Mouse (Mus musculus): ENCODE results near the gene Syngr1.

Syngr1 gene

DNA sequence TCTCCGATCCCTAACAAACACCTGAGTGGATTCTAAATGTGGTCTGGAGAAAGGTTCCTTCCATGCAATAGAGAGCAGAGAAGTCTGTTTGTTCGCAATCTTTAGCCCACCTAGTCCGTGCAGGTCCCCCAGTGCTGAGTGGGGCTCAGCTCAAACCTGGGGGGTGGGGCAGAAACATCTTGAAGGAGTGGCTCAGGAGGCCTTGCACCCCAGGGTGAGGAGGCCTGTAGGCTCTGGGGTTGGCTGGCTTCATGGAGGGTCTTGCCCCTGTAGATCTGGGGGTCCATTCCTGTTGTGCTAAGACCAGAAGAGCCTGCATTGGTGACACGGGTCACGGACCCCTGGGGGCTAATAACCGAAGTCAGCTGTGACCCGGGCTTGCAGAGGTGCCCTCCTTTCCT, 907 bp downstream of the Syngr1 start:
- DNase-seq = peak; percentile 60 to 67

GRCm38 (mm10) chr15:80092599-80092998, 1.5 kb downstream of the Syngr1 start:
- DNase-seq = peak; percentile 84 to 89

- DNase-seq = peak; percentile 87 to 90
Measured at GRCm38 (mm10) chr15:80094201-80094600, 3.1 kb downstream of the Syngr1 start.

- no peak for DNase-seq
Measured at GRCm38 (mm10) chr15:80095596-80095995, 4.5 kb downstream of the Syngr1 start.

DNA sequence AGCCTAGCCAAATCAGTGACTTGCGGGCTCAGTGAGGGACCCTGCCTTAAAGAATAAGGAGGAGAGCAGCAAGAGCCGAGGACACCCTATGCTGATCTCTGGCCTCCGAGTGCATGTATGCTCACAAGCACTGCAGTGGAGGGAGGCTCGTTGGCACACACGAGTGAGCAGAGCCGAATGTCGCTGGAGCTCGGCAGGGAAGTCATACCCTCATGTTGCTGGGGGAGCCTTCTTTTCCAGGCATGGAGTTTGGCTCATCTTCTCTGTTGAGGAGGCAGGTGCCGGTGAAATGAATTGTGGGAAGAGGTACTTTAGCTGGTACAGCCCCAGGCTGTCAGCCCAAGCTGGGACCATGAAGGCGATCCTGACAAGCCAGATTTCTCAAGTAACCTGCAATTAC, 5.3 kb downstream of the Syngr1 start:
- peak; percentile 48 to 52 for DNase-seq

GRCm38 (mm10) chr15:80096946-80097881, 6.1 kb downstream of the Syngr1 start:
- peak in 1 of 2 experiments; percentile 47 for DNase-seq

DNA sequence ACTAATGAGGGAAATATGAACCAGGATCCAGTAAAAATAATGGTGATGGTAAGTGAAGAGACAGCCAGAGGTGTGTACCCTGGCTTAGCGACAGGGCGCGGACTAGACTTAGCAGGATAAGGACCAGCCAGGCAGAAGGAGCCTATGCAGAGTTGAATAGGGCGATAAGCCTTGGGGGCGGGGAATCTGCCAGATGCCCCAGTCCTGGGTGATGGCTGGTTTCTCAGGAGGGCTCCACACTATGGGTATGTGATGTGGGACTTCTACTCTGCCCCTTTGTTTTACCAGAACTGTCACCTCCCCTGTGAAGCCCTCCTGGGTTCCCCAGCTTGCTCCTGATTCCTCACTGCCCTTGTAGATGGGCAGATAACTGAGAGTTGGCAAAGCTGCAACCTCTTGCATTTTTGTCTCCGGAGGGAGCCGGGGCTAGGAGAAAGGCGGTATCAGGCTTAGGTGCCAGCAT, 6.9 kb downstream of the Syngr1 start:
- DNase-seq = peak; percentile 32 to 53

GRCm38 (mm10) chr15:80098809-80099208, 7.7 kb downstream of the Syngr1 start:
- DNase-seq = peak; percentile 37 to 50

GRCm38 (mm10) chr15:80099477-80099876, 8.3 kb downstream of the Syngr1 start:
- DNase-seq = peak in 1 of 2 experiments; percentile 34

GRCm38 (mm10) chr15:80100196-80100595, 9.1 kb downstream of the Syngr1 start:
- no peak for DNase-seq

GRCm38 (mm10) chr15:80100871-80101270, 9.7 kb downstream of the Syngr1 start:
- peak; percentile 74 to 85 for DNase-seq

- DNase-seq = peak; percentile 56 to 63
Measured at GRCm38 (mm10) chr15:80101503-80101902, 10.4 kb downstream of the Syngr1 start.

- DNase-seq = peak; percentile 40 to 49
Measured at GRCm38 (mm10) chr15:80102495-80102894, 11.4 kb downstream of the Syngr1 start.

GRCm38 (mm10) chr15:80105490-80106410, 14.6 kb downstream of the Syngr1 start:
- no peak for DNase-seq

GRCm38 (mm10) chr15:80107143-80107542, 16.0 kb downstream of the Syngr1 start:
- DNase-seq = no peak

DNA sequence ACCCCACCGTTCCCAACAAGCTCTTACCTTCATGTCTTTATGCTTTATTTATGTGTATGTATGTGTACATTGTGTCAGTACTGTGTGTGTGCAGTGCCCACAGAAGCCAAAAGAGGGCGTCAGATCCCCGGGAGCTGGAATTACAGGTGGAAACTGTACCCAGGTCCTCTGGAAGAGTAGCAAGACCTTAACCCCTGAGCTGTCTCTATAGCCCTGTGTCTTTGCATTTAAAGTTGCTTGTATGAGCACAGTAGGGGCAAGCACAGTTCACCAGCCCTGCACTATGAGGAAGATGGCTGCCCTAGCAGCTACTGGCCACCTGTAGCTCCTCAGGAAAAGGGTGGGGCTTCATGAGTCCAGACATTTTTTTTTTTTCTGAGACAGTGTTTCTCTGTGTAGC, 16.4 kb downstream of the Syngr1 start:
- DNase-seq = no peak

- no peak for DNase-seq
Measured at GRCm38 (mm10) chr15:80111436-80111835, 20.3 kb downstream of the Syngr1 start.

DNA sequence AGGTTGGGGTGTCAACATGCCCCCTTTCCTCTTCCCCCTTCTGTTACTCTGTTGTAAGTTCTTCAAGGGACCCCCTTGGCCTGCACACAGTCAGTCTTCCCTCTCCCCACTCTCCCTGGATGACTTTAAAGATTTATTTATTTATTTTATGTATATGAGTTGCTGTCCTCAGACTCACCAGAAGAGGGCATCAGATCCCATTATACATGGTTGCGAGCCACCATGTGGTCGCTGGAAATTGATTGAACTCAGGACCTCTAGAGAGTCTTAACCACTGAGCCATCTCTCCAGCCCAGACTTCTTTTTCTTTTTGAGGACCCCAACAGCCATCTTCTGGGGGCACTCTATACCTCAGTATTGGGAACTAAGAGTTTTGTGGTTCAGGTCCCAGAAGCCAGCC, 21.4 kb downstream of the Syngr1 start:
- DNase-seq = no peak

DNA sequence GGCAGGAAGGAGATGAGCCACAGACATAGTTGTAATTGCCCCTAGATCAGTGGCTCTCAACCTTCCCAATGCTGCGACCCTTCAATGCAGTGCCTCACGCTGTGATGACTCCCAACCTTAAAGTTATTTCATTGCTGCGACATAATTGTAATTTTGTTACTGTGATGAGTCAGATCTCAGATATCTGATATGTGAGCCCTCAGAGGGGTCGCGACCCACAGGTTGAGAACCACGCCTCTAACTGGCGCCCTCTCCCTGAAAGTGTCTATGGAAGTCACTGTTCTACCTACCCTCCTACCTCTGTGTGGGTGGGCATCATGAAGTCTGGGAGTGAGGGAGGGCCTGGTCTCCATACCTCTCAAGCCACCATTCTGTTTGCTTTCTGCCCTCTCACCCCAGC, 23.3 kb downstream of the Syngr1 start:
- no peak for DNase-seq

GRCm38 (mm10) chr15:80115256-80115655, 24.1 kb downstream of the Syngr1 start:
- no peak for DNase-seq

DNA sequence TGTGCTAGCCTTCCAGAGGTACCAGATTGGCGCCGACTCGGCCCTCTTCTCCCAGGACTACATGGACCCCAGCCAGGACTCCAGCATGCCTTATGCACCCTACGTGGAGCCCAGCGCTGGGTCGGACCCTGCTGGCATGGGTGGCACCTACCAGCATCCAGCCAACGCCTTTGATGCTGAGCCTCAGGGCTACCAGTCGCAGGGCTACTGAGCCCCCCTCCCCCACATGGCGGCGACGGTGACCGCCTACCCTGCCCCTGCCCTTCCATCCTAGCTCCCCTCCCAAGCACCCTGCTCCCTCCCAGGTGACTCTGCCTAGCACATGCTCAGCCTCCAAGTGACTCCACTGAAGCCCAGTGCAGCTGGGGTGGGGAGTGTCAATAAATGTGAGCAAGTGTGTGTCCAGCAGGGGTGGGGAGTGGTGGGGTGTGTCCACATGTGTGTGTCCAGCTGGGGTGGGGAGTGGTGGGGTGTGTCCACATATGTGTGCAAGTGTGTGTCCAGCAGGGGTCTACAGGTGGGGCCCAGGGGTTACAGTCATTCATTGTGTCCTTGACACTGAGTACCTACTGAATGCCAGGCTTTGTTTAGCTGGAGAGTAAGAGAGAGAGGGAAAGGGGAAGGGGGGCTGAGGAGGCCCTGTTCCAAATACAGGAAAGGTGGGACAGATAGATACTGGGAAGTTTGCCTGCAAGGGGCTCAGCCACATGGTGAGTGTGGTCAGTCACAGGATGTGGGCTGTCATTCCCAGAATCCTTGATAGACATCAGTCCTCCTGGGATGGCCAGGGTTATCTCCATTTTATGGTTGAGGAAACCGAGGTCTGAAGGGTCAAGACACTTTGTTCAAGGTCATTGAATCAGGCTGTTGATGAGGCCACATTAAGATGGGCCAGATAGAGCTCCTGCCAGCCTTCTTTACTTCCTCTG, 25.0 kb downstream of the Syngr1 start:
- no peak for DNase-seq

- no peak for DNase-seq
Measured at GRCm38 (mm10) chr15:80117154-80117553, 26.0 kb downstream of the Syngr1 start.

Measured in cerebellum, adult 18-20 months (tissue).